Mouse (Mus musculus) testis, adult 2 months (tissue): ENCODE measurements around the gene Gzmf.

ENCODE experiments used
- CTCF ChIP-seq: fragments of 200-500 bp; IDR thresholded peaks from 2 replicates; pipeline ENCODE4 v1.5.1; 2012; ENCODE audit warnings: low read depth, mild to moderate bottlenecking, inconsistent platforms, low read length, moderate library complexity; ENCODE audit not compliant: control insufficient read depth, insufficient read depth, insufficient replicate concordance
- POLR2A ChIP-seq: fragments of 200-500 bp; IDR thresholded peaks from 2 replicates; pipeline ENCODE4 v1.6.1; 2012; ENCODE audit warnings: low read depth, mild to moderate bottlenecking, inconsistent platforms, low read length, moderate library complexity; ENCODE audit not compliant: control insufficient read depth

DNA sequence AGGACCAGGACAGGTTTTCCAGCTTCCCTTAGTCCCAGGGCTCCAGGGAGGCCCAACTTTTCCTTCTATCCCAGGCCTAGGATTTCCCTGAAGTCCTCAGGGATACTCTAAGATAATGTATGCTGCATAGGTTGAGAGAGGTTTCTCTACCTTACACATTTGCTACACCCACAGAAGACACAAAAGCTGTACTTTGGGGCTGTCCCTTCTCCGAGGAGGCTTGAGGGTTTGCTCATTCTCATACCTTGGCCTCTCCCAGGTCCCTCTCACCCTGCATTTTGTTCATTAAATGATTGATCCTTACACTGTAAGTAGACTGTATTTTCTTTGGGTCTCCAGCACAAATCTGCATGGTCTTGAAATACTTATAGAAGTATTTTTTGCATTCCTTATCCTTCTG lies 5.6 kb downstream of the Gzmf start:
- TF ChIP-seq CTCF (no peak), POLR2A (no peak)
